Comparison of ENCODE assay signal across 10 mouse cellular contexts in the genomic region with DNA sequence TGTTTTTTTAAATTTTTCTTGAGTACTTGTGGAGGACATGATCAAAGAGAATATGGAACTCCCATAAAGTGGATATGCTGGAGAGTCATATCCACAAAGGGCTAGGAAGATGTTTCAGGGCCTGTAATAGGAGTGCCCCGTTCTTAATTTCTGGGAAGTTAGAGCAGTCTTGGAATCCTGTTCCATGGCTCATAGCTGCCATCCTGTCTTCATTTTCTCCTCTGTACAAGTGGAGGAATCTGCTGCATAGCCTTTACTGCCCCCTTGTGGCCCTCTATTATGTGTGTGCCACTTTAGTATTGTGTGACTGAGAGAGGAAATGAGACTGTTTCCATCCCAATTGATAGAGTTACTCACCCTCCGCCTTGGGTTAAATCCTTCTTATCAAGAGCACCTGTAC.
DNase-seq lines count a peak whose midpoint lies in the region; ATAC-seq and TF ChIP-seq lines count a peak whose summit lies in the region.
"Had no signal": no experiment of that assay in that cellular context is flagged by ENCODE, and none has a peak within 500 bp of the region (broad histone marks: within the 10 kb centered on the region; RNA-seq: fewer than 3 reads in every experiment).

No protein-coding gene starts in this region.

- no peaks in the 10 kb centered on the region for H3K36me3 ChIP-seq in intestine, postnatal 0 days (ENCODE audit: control insufficient read depth, insufficient read depth)
- no peaks in the 10 kb centered on the region for H3K36me3 ChIP-seq in intestine, embryonic 15.5 days
- H3K36me3 ChIP-seq in embryonic facial prominence, embryonic 10.5 days (replicated peaks) = no peaks in the 10 kb centered on the region
- H3K36me3 ChIP-seq in hindbrain, postnatal 0 days (ENCODE audit: insufficient read depth, low read length) = no peaks in the 10 kb centered on the region
- H3K36me3 ChIP-seq in neural tube, embryonic 11.5 days (ENCODE audit: control insufficient read depth, insufficient read depth, low read length) = no peaks in the 10 kb centered on the region
- H3K36me3 ChIP-seq: embryonic facial prominence, embryonic 13.5 days; neural tube, embryonic 12.5 days had no signal

- H3K4me3 ChIP-seq in intestine, postnatal 0 days (ENCODE audit: low read depth, low read length) = no peak overlapping the region
- no peak overlapping the region for H3K4me3 ChIP-seq in intestine, embryonic 15.5 days (replicated peaks)
- no peak overlapping the region for H3K4me3 ChIP-seq in embryonic facial prominence, embryonic 10.5 days
- no peak overlapping the region for H3K4me3 ChIP-seq in hindbrain, postnatal 0 days (ENCODE audit: low read length)
- H3K4me3 ChIP-seq in neural tube, embryonic 11.5 days (ENCODE audit: low read depth, low read length) = no peak overlapping the region
- H3K4me3 ChIP-seq: embryonic facial prominence, embryonic 13.5 days; neural tube, embryonic 12.5 days had no signal

- H3K9me3 ChIP-seq in intestine, postnatal 0 days (ENCODE audit: control insufficient read depth) = no peaks in the 10 kb centered on the region
- no peaks in the 10 kb centered on the region for H3K9me3 ChIP-seq in intestine, embryonic 15.5 days
- H3K9me3 ChIP-seq in embryonic facial prominence, embryonic 10.5 days = no peaks in the 10 kb centered on the region
- H3K9me3 ChIP-seq in hindbrain, postnatal 0 days (ENCODE audit: low read length) = no peaks in the 10 kb centered on the region
- no peaks in the 10 kb centered on the region for H3K9me3 ChIP-seq in neural tube, embryonic 11.5 days (ENCODE audit: control insufficient read depth, low read length)
- H3K9me3 ChIP-seq: embryonic facial prominence, embryonic 13.5 days; neural tube, embryonic 12.5 days had no signal

- H3K9ac ChIP-seq in intestine, postnatal 0 days (ENCODE audit: low read depth, low read length) = no peak overlapping the region
- no peak overlapping the region for H3K9ac ChIP-seq in intestine, embryonic 15.5 days
- H3K9ac ChIP-seq in hindbrain, postnatal 0 days (replicated peaks; ENCODE audit: low read length) = no peak overlapping the region
- no peak overlapping the region for H3K9ac ChIP-seq in neural tube, embryonic 11.5 days (ENCODE audit: low read length)
- H3K9ac ChIP-seq: embryonic facial prominence, embryonic 13.5 days; neural tube, embryonic 12.5 days had no signal

- intact Hi-C loops in left cerebral cortex, postnatal 36 days (cut with DNase I) = loop anchor here (2.0 to 5.0 kb wide), 2 partner anchors 252 to 441 kb away; no protein-coding TSS in a partner anchor

- H3K4me2 ChIP-seq in intestine, postnatal 0 days (replicated peaks; ENCODE audit: low read depth) = no peak overlapping the region
- H3K4me2 ChIP-seq in intestine, embryonic 15.5 days (replicated peaks) = no peak overlapping the region
- H3K4me2 ChIP-seq in hindbrain, postnatal 0 days (ENCODE audit: low read depth, low read length) = no peak overlapping the region
- H3K4me2 ChIP-seq in neural tube, embryonic 11.5 days (ENCODE audit: low read depth) = no peak overlapping the region
- H3K4me2 ChIP-seq: embryonic facial prominence, embryonic 13.5 days; neural tube, embryonic 12.5 days had no signal

- H3K27ac ChIP-seq in intestine, postnatal 0 days (ENCODE audit: low read depth, low read length) = no peak overlapping the region
- no peak overlapping the region for H3K27ac ChIP-seq in intestine, embryonic 15.5 days
- no peak overlapping the region for H3K27ac ChIP-seq in embryonic facial prominence, embryonic 10.5 days (replicated peaks)
- H3K27ac ChIP-seq in hindbrain, postnatal 0 days = no peak overlapping the region
- no peak overlapping the region for H3K27ac ChIP-seq in neural tube, embryonic 11.5 days (ENCODE audit: low read depth, low read length)
- H3K27ac ChIP-seq: embryonic facial prominence, embryonic 13.5 days; neural tube, embryonic 12.5 days had no signal

- no peak for ATAC-seq in intestine, postnatal 0 days
- ATAC-seq in intestine, embryonic 15.5 days = no peak
- ATAC-seq in hindbrain, postnatal 0 days = peak; percentile 51; the same call in 1 of the 2 replicates
- no peak for ATAC-seq in neural tube, embryonic 11.5 days (ENCODE audit: insufficient read depth, low FRiP score, low TSS enrichment)

- 29% methylated on average over 2 of the region's 2 CpGs for WGBS in intestine, postnatal 0 days
- 40% methylated on average over 2 of the region's 2 CpGs for WGBS in intestine, embryonic 15.5 days
- WGBS in embryonic facial prominence, embryonic 10.5 days = 45% methylated on average over 2 of the region's 2 CpGs
- 42% methylated on average over 2 of the region's 2 CpGs for WGBS in hindbrain, postnatal 0 days
- 36% methylated on average over 2 of the region's 2 CpGs for whole genome bisulfite sequencing in neural tube, embryonic 11.5 days

- H3K4me1 ChIP-seq in intestine, postnatal 0 days (replicated peaks; ENCODE audit: control insufficient read depth, insufficient read depth, low read length) = no peaks in the 10 kb centered on the region
- H3K4me1 ChIP-seq in intestine, embryonic 15.5 days (replicated peaks) = no peaks in the 10 kb centered on the region
- no peaks in the 10 kb centered on the region for H3K4me1 ChIP-seq in embryonic facial prominence, embryonic 10.5 days
- H3K4me1 ChIP-seq in hindbrain, postnatal 0 days (ENCODE audit: insufficient read depth, low read length) = no peaks in the 10 kb centered on the region
- H3K4me1 ChIP-seq in neural tube, embryonic 11.5 days (ENCODE audit: control insufficient read depth, insufficient read depth, low read length) = no peaks in the 10 kb centered on the region
- H3K4me1 ChIP-seq: neural tube, embryonic 12.5 days had no signal

- DNase-seq in adrenal gland, postnatal 10 days = peak; percentile 79
- peak; percentile 64 for DNase-seq in embryonic facial prominence, embryonic 10.5 days (ENCODE audit: low spot score)
- DNase-seq in hindbrain, postnatal 0 days (ENCODE audit: low spot score) = peak; percentile 92
- DNase-seq in left cerebral cortex, postnatal 36 days (ENCODE audit: low spot score in 2 of 2) = peak; percentile 47 to 57
- peak; percentile 75 for DNase-seq in neural tube, embryonic 11.5 days (ENCODE audit: low spot score)
- DNase-seq in thymus, postnatal 14 days = peak; percentile 79

- peak; percentile 95 for TF ChIP-seq CTCF in intestine, postnatal 0 days (IDR thresholded peaks at IDR 0.05; ENCODE audit: low read depth)
- peak; percentile 96 for TF ChIP-seq CTCF in hindbrain, postnatal 0 days (IDR thresholded peaks at IDR 0.05; ENCODE audit: low read depth)

- no peaks in the 10 kb centered on the region for H3K27me3 ChIP-seq in intestine, postnatal 0 days (replicated peaks; ENCODE audit: control insufficient read depth, insufficient read depth, low read length)
- no peaks in the 10 kb centered on the region for H3K27me3 ChIP-seq in intestine, embryonic 15.5 days (replicated peaks)
- H3K27me3 ChIP-seq in embryonic facial prominence, embryonic 10.5 days (replicated peaks; ENCODE audit: low read depth, poor library complexity, severe bottlenecking) = no peaks in the 10 kb centered on the region
- H3K27me3 ChIP-seq in hindbrain, postnatal 0 days (ENCODE audit: insufficient read depth, low read length) = no peaks in the 10 kb centered on the region
- no peaks in the 10 kb centered on the region for H3K27me3 ChIP-seq in neural tube, embryonic 11.5 days (ENCODE audit: control insufficient read depth, insufficient read depth, low read length)
- H3K27me3 ChIP-seq: embryonic facial prominence, embryonic 13.5 days; neural tube, embryonic 12.5 days had no signal
